ENCODE assay signal across 31 mouse cellular contexts in the genomic region with DNA sequence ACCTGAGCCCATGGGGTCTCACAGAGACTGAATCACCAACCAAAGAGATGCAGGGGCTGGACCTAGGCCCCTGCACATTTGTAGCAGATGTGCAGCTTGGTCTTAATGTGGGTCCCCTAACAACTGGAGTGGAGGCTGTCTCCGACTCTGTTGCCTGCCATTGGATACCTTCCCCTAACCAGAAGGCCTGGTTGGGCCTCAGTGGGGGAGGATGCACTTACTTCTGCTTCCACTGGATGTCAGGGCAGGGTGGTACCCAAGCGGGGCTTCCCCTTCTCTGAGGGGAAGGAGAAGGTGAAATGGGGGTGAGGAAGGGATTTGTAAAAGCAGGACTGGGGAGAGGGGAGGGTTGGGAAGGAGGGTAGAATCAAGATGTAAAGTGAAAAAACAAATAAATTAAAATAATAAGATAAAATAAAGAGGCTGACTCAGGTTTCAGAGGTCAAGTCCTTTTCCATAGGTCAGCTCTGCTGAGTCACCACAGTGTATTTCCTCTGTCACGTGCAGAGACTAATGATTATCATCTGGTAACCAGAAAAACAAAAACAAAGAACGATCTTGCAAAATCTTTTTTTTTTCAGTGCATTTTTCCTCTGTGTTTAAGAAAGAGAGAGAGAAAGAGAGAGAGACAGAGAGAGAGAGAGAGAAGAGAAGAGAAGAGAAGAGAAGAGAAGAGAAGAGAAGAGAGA. TPM values are rescaled to one million over a fixed set of nuclear protein-coding genes. Genes with fewer than 3 reads are reported as not detected.
DNase-seq lines count a peak whose midpoint lies in the region; ATAC-seq and TF ChIP-seq lines count a peak whose summit lies in the region.
"Had no signal": no experiment of that assay in that cellular context is flagged by ENCODE, and none has a peak within 500 bp of the region (broad histone marks: within the 10 kb centered on the region; RNA-seq: fewer than 3 reads in every experiment).

No protein-coding gene starts in this region.

- H3K79me3 ChIP-seq in C2C12 (ENCODE audit: low read depth) = no peaks in the 10 kb centered on the region

- no peak for TF ChIP-seq CTCF in lung, postnatal 0 days (IDR thresholded peaks at IDR 0.05)
- TF ChIP-seq CTCF in C2C12 (IDR thresholded peaks at IDR 0.05; ENCODE audit: control insufficient read depth, insufficient read depth, insufficient read length) = no peak
- no peak for TF ChIP-seq CTCF in stomach, postnatal 0 days (IDR thresholded peaks at IDR 0.05; ENCODE audit: low read depth)

- no peak for ATAC-seq in lung, postnatal 0 days
- no peak for ATAC-seq in stomach, postnatal 0 days (ENCODE audit: low FRiP score, low TSS enrichment)
- ATAC-seq: CD4-positive, CD25-positive, alpha-beta regulatory T cell, adult 4 months; forebrain, embryonic 14.5 days; hindbrain, embryonic 16.5 days; Patski had no signal

- H3ac ChIP-seq in C2C12 (ENCODE audit: control insufficient read depth, insufficient read length, low read depth) = no peak overlapping the region

- no peak overlapping the region for H3K4me2 ChIP-seq in lung, postnatal 0 days (replicated peaks; ENCODE audit: low read depth, low read length)
- H3K4me2 ChIP-seq in stomach, postnatal 0 days (replicated peaks; ENCODE audit: low read depth) = no peak overlapping the region
- H3K4me2 ChIP-seq: embryonic facial prominence, embryonic 12.5 days; heart, embryonic 12.5 days; kidney, embryonic 15.5 days; limb, embryonic 13.5 days; liver, embryonic 13.5 days; neural tube, embryonic 15.5 days had no signal

- no peak overlapping the region for H3K9ac ChIP-seq in lung, postnatal 0 days (replicated peaks; ENCODE audit: low read depth)
- H3K9ac ChIP-seq in stomach, postnatal 0 days (ENCODE audit: low read length) = no peak overlapping the region
- H3K9ac ChIP-seq: embryonic facial prominence, embryonic 12.5 days; heart, embryonic 12.5 days; kidney, embryonic 15.5 days; limb, embryonic 13.5 days; liver, embryonic 13.5 days; neural tube, embryonic 15.5 days had no signal

- no peak for TF ChIP-seq EP300 in lung, postnatal 0 days (IDR thresholded peaks at IDR 0.05)
- TF ChIP-seq EP300 in stomach, postnatal 0 days (optimal IDR thresholded peaks at IDR 0.05) = no peak

- WGBS in lung, postnatal 0 days = 35% methylated on average over 4 of the region's 4 CpGs
- 27% methylated on average over 4 of the region's 4 CpGs for WGBS in embryonic facial prominence, embryonic 10.5 days
- WGBS in stomach, postnatal 0 days = 48% methylated on average over 4 of the region's 4 CpGs

- H3K27ac ChIP-seq in lung, postnatal 0 days (ENCODE audit: low read length) = no peak overlapping the region
- H3K27ac ChIP-seq in embryonic facial prominence, embryonic 10.5 days (replicated peaks) = no peak overlapping the region
- H3K27ac ChIP-seq in stomach, postnatal 0 days (replicated peaks) = no peak overlapping the region
- H3K27ac ChIP-seq: embryonic facial prominence, embryonic 12.5 days; heart, adult 2 months; kidney, embryonic 15.5 days; left cerebral cortex, adult 2 months; limb, embryonic 13.5 days; liver, embryonic 13.5 days; neural tube, embryonic 15.5 days had no signal

- no peaks in the 10 kb centered on the region for H3K36me3 ChIP-seq in lung, postnatal 0 days (ENCODE audit: insufficient read depth, low read length)
- no peaks in the 10 kb centered on the region for H3K36me3 ChIP-seq in C2C12 (ENCODE audit: control insufficient read depth, insufficient read depth)
- no peaks in the 10 kb centered on the region for H3K36me3 ChIP-seq in embryonic facial prominence, embryonic 10.5 days (replicated peaks)
- no peaks in the 10 kb centered on the region for H3K36me3 ChIP-seq in stomach, postnatal 0 days (ENCODE audit: control insufficient read depth, insufficient read depth, low read length)
- H3K36me3 ChIP-seq: embryonic facial prominence, embryonic 12.5 days; heart, embryonic 12.5 days; kidney, embryonic 15.5 days; limb, embryonic 13.5 days; liver, embryonic 13.5 days; neural tube, embryonic 15.5 days had no signal

- no peaks in the 10 kb centered on the region for H3K27me3 ChIP-seq in lung, postnatal 0 days (replicated peaks; ENCODE audit: insufficient read depth, low read length)
- H3K27me3 ChIP-seq in C2C12 (ENCODE audit: control insufficient read depth, insufficient read depth, insufficient read length) = no peaks in the 10 kb centered on the region
- no peaks in the 10 kb centered on the region for H3K27me3 ChIP-seq in embryonic facial prominence, embryonic 10.5 days (replicated peaks; ENCODE audit: low read depth, poor library complexity, severe bottlenecking)
- no peaks in the 10 kb centered on the region for H3K27me3 ChIP-seq in stomach, postnatal 0 days (ENCODE audit: control insufficient read depth, insufficient read depth, low read length)
- H3K27me3 ChIP-seq: embryonic facial prominence, embryonic 12.5 days; heart, embryonic 12.5 days; kidney, embryonic 15.5 days; limb, embryonic 13.5 days; liver, embryonic 13.5 days; neural tube, embryonic 15.5 days; Patski had no signal

- H3K9me3 ChIP-seq in lung, postnatal 0 days (ENCODE audit: low read length) = no peaks in the 10 kb centered on the region
- H3K9me3 ChIP-seq in embryonic facial prominence, embryonic 10.5 days = no peaks in the 10 kb centered on the region
- H3K9me3 ChIP-seq in stomach, postnatal 0 days (ENCODE audit: control insufficient read depth, low read length) = no peaks in the 10 kb centered on the region
- H3K9me3 ChIP-seq: embryonic facial prominence, embryonic 12.5 days; heart, embryonic 12.5 days; kidney, embryonic 15.5 days; limb, embryonic 13.5 days; liver, embryonic 13.5 days; neural tube, embryonic 15.5 days had no signal

- H3K4me3 ChIP-seq in lung, postnatal 0 days (ENCODE audit: low read depth, low read length) = no peak overlapping the region
- no peak overlapping the region for H3K4me3 ChIP-seq in C2C12 (ENCODE audit: insufficient read depth, poor library complexity, severe bottlenecking)
- no peak overlapping the region for H3K4me3 ChIP-seq in embryonic facial prominence, embryonic 10.5 days
- H3K4me3 ChIP-seq in stomach, postnatal 0 days (ENCODE audit: low read depth, low read length) = no peak overlapping the region
- H3K4me3 ChIP-seq: embryonic facial prominence, embryonic 12.5 days; heart, adult 2 months; heart, embryonic 12.5 days; kidney, embryonic 15.5 days; left cerebral cortex, adult 2 months; limb, embryonic 13.5 days; liver, embryonic 13.5 days; neural tube, embryonic 15.5 days had no signal

- no peaks in the 10 kb centered on the region for H3K4me1 ChIP-seq in lung, postnatal 0 days (ENCODE audit: insufficient read depth, low read depth, low read length)
- H3K4me1 ChIP-seq in embryonic facial prominence, embryonic 10.5 days = peaks cover 6% of the 10 kb centered on the region
- H3K4me1 ChIP-seq in stomach, postnatal 0 days (replicated peaks; ENCODE audit: control insufficient read depth, insufficient read depth) = no peaks in the 10 kb centered on the region
- H3K4me1 ChIP-seq: embryonic facial prominence, embryonic 12.5 days; heart, embryonic 12.5 days; kidney, embryonic 15.5 days; limb, embryonic 13.5 days; liver, embryonic 13.5 days; neural tube, embryonic 15.5 days had no signal

- DNase-seq in lung, postnatal 0 days (ENCODE audit: low spot score) = peak; percentile 11
- no peak for DNase-seq in lung, adult 18-20 months
- peak; percentile 71 for DNase-seq in NIH3T3 (ENCODE audit: low read depth)
- DNase-seq in embryonic facial prominence, embryonic 10.5 days (ENCODE audit: low spot score) = peak; percentile 46
- no peak for DNase-seq in testis, postnatal 14 days (ENCODE audit: low spot score)
- no peak for DNase-seq in stomach, postnatal 0 days (ENCODE audit: low spot score)
- DNase-seq in cerebellum, postnatal 14 days = no peak
- DNase-seq: adrenal gland, postnatal 10 days; cerebellum, adult 11-12 months; cerebellum, postnatal 25 days; gastrocnemius, postnatal 36 days; heart, adult 2 months; kidney, adult 18-20 months; kidney, postnatal 25 days; liver, embryonic 13.5 days; lung, adult 2 months; lung, postnatal 14 days; midbrain, embryonic 14.5 days; retina, postnatal 1 day; right cerebral cortex, postnatal 14 days had no signal

- no peaks in the 10 kb centered on the region for H3K79me2 ChIP-seq in C2C12 (ENCODE audit: control insufficient read depth, insufficient read depth)

TF ChIP-seq in C2C12, 6 proteins besides CTCF, POLR2A, EP300 and RAD21:
- peak; percentile 22 for TF ChIP-seq USF1 (IDR thresholded peaks at IDR 0.05; ENCODE audit: low read depth)
- TF ChIP-seq FOSL1 (IDR thresholded peaks at IDR 0.05; ENCODE audit: insufficient read depth, low read length, poor library complexity, severe bottlenecking) = no peak

RNA-seq across cellular contexts. Expression of gene Fjx1, which starts 47.8 kb away (rescaled TPM):
- polyA plus RNA-seq in lung, postnatal 0 days (2015; fragmentation: Nextera tagmentation; extraction: Ambion mirVana) = 7.3 and 7.8 TPM in 2 replicates
- 0.70 TPM for polyA plus RNA-seq in C2C12 (2012; fragmentation: generic; extraction: Trizol)
- 9.9 and 10.4 TPM in 2 replicates for polyA plus RNA-seq in embryonic facial prominence, embryonic 10.5 days (2016; fragmentation: Nextera tagmentation; extraction: Ambion mirVana)
- 5.9 and 7.3 TPM in 2 replicates for polyA plus RNA-seq in stomach, postnatal 0 days (2015; fragmentation: Nextera tagmentation; extraction: Ambion mirVana)
- polyA plus RNA-seq: CD4-positive, CD25-positive, alpha-beta regulatory T cell, adult 4 months had no signal

RNA-seq across cellular contexts. Expression of gene Pamr1, which starts 49.7 kb away (rescaled TPM):
- 44.2 and 45.5 TPM in 2 replicates for polyA plus RNA-seq in lung, postnatal 0 days (2015; fragmentation: Nextera tagmentation; extraction: Ambion mirVana)
- polyA plus RNA-seq in C2C12 (2012; fragmentation: generic; extraction: Trizol) = not detected
- polyA plus RNA-seq in embryonic facial prominence, embryonic 10.5 days (2016; fragmentation: Nextera tagmentation; extraction: Ambion mirVana) = 0.44 and 0.64 TPM in 2 replicates
- polyA plus RNA-seq in stomach, postnatal 0 days (2015; fragmentation: Nextera tagmentation; extraction: Ambion mirVana) = 17.2 and 19.8 TPM in 2 replicates
- polyA plus RNA-seq: CD4-positive, CD25-positive, alpha-beta regulatory T cell, adult 4 months had no signal

Comparison
In these comparisons a context has a peak if more than half of its experiments do, and no peak if none do; other contexts are left out.
1. DNase-seq: peak in lung, postnatal 0 days (single experiment), NIH3T3 (single experiment) and embryonic facial prominence, embryonic 10.5 days (single experiment); none in lung, adult 18-20 months (0 of 2), testis, postnatal 14 days (single experiment), stomach, postnatal 0 days (single experiment) and cerebellum, postnatal 14 days (0 of 2).
2. RNA of gene Pamr1, which starts 49.7 kb away (polyA plus RNA-seq): 44.2 to 45.5 TPM in lung, postnatal 0 days and 17.2 to 19.8 TPM in stomach, postnatal 0 days; 0.44 to 0.64 TPM in embryonic facial prominence, embryonic 10.5 days and not detected in C2C12 (single experiment); every median in the first group is over 10 times any median in the second.